In the genomic region with DNA sequence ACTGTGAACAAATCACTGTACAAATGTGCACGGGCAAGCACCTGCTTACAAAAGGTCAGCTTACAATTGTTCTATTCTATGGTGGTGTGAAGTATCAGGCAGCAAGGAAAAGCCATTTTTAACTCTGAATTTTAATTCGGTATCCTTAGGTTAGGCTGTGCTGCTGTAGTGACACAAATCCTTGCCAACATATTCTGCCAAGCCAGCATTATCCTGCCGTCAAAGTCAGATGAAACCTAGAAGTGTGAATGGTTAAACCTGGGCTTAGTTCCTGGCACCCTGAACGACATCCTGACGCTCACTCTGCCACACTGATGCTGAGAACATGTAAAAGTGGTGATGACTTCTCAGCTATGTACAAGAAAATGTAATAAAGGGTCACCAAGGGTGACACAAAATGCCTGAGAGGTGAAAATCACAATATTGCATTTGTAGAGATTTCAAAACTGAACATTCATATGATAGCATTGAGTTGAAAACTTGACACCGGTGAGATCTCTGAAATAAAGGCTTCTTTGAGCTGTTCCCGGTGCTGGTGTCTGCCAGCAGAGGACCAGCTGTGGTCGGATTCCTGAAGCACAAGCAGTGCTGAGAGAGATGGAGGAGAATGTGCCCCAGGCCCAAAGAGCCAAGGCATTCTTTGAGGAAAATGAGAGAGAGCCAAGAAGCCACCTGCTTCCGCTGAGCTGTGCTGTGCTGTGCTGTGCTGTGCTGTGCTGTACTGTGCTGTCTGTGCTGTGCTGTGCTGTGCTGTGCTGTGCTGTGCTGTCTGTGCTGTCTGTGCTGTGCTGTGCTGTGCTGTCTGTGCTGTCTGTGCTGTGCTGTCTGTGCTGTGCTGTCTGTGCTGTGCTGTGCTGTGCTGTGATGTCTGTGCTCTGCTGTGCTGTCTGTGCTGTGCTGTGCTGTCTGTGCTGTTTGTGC, we compare ENCODE assay signal across 9 mouse cellular contexts.
DNase-seq lines count a peak whose midpoint lies in the region; ATAC-seq and TF ChIP-seq lines count a peak whose summit lies in the region.
"Had no signal": no experiment of that assay in that cellular context is flagged by ENCODE, and none has a peak within 500 bp of the region (broad histone marks: within the 10 kb centered on the region; RNA-seq: fewer than 3 reads in every experiment).

No protein-coding gene starts in this region.

- no peak overlapping the region for H3K9ac ChIP-seq in hindbrain, embryonic 11.5 days (ENCODE audit: low read depth, low read length)
- no peak overlapping the region for H3K9ac ChIP-seq in forebrain, embryonic 15.5 days (replicated peaks)
- no peak overlapping the region for H3K9ac ChIP-seq in liver, postnatal 0 days (replicated peaks)

- H3K9me3 ChIP-seq in hindbrain, embryonic 11.5 days (ENCODE audit: control insufficient read depth, low read length), result peaks cover 39% of the 10 kb centered on the region
- peaks cover 68% of the 10 kb centered on the region for H3K9me3 ChIP-seq in hindbrain, embryonic 10.5 days
- peaks cover 49% of the 10 kb centered on the region for H3K9me3 ChIP-seq in G1E (replicated peaks)
- H3K9me3 ChIP-seq in forebrain, embryonic 15.5 days, result peaks cover 41% of the 10 kb centered on the region
- peaks cover 30% of the 10 kb centered on the region for H3K9me3 ChIP-seq in liver, postnatal 0 days (ENCODE audit: low read length)

- no peak for TF ChIP-seq CTCF in G1E (IDR thresholded peaks at IDR 0.05; ENCODE audit: low read depth, low read length)
- TF ChIP-seq CTCF in liver, postnatal 0 days (IDR thresholded peaks at IDR 0.05; ENCODE audit: low read depth), result no peak
- TF ChIP-seq CTCF in cerebellum, adult 2 months (IDR thresholded peaks at IDR 0.05; ENCODE audit: borderline replicate concordance, insufficient read depth, low read depth, low read length), result no peak

- ATAC-seq in hindbrain, embryonic 11.5 days (ENCODE audit: low FRiP score), result peak; percentile 76
- peak; percentile 18; the same call in 1 of the 2 replicates for ATAC-seq in G1E (ENCODE audit: extremely low read depth, insufficient number of reproducible peaks, low FRiP score, poor library complexity, severe bottlenecking)
- ATAC-seq in forebrain, embryonic 15.5 days (replicated peaks), result peak; percentile 62
- peak; percentile 43 for ATAC-seq in liver, postnatal 0 days

- no peak overlapping the region for H3K27ac ChIP-seq in hindbrain, embryonic 11.5 days (ENCODE audit: low read depth, low read length)
- no peak overlapping the region for H3K27ac ChIP-seq in hindbrain, embryonic 10.5 days
- H3K27ac ChIP-seq in forebrain, embryonic 15.5 days (replicated peaks), result 0 out of 2 replicates have a peak overlapping the region, but pooled peaks have one; percentile 4
- H3K27ac ChIP-seq in liver, postnatal 0 days (ENCODE audit: low read depth), result no peak overlapping the region
- no peak overlapping the region for H3K27ac ChIP-seq in cerebellum, adult 2 months (ENCODE audit: insufficient read depth, low read length)

- no peak for DNase-seq in hindbrain, embryonic 11.5 days (ENCODE audit: low spot score)
- no peak for DNase-seq in hindbrain, embryonic 10.5 days (ENCODE audit: low spot score)
- no peak for DNase-seq in G1E (ENCODE audit: low spot score)
- no peak for DNase-seq in liver, postnatal 0 days
- DNase-seq in adrenal gland, postnatal 25 days, result no peak
- DNase-seq in cerebellum, adult 2 months, result no peak
- DNase-seq in thymus, postnatal 0 days (ENCODE audit: low spot score), result no peak
- DNase-seq: embryo, embryonic 11 days had no signal

- WGBS in hindbrain, embryonic 11.5 days, result 68% methylated on average over 9 of the region's 9 CpGs
- 70% methylated on average over 9 of the region's 9 CpGs for WGBS in hindbrain, embryonic 10.5 days
- WGBS in forebrain, embryonic 15.5 days, result 55% methylated on average over 9 of the region's 9 CpGs
- 64% methylated on average over 9 of the region's 9 CpGs for WGBS in liver, postnatal 0 days (ENCODE audit: insufficient replicate concordance)
- WGBS in cerebellum, adult 2 months, result 51% methylated on average over 9 of the region's 9 CpGs

- H3K4me3 ChIP-seq in hindbrain, embryonic 11.5 days (ENCODE audit: low read depth, low read length), result no peak overlapping the region
- no peak overlapping the region for H3K4me3 ChIP-seq in hindbrain, embryonic 10.5 days
- H3K4me3 ChIP-seq in G1E (ENCODE audit: low read depth, low read length), result no peak overlapping the region
- no peak overlapping the region for H3K4me3 ChIP-seq in forebrain, embryonic 15.5 days
- no peak overlapping the region for H3K4me3 ChIP-seq in liver, postnatal 0 days (ENCODE audit: low read depth, low read length)
- H3K4me3 ChIP-seq in cerebellum, adult 2 months (replicated peaks; ENCODE audit: insufficient read depth, low read depth, low read length), result no peak overlapping the region

- H3K4me1 ChIP-seq in hindbrain, embryonic 11.5 days (replicated peaks; ENCODE audit: control insufficient read depth, insufficient read depth, low read length), result no peaks in the 10 kb centered on the region
- H3K4me1 ChIP-seq in hindbrain, embryonic 10.5 days (replicated peaks), result no peaks in the 10 kb centered on the region
- H3K4me1 ChIP-seq in G1E (ENCODE audit: insufficient read depth, low read depth, low read length), result no peaks in the 10 kb centered on the region; the same call in 1 of the 2 replicates
- H3K4me1 ChIP-seq in forebrain, embryonic 15.5 days, result no peaks in the 10 kb centered on the region
- no peaks in the 10 kb centered on the region for H3K4me1 ChIP-seq in liver, postnatal 0 days (ENCODE audit: insufficient read depth)
- no peaks in the 10 kb centered on the region for H3K4me1 ChIP-seq in cerebellum, adult 2 months (ENCODE audit: control insufficient read depth, insufficient read depth, low read length)

- H3K4me2 ChIP-seq in hindbrain, embryonic 11.5 days (replicated peaks; ENCODE audit: low read depth, low read length), result no peak overlapping the region
- no peak overlapping the region for H3K4me2 ChIP-seq in forebrain, embryonic 15.5 days (replicated peaks)
- H3K4me2 ChIP-seq in liver, postnatal 0 days (ENCODE audit: low read depth, low read length), result no peak overlapping the region

- TF ChIP-seq POLR2A in cerebellum, adult 2 months (IDR thresholded peaks at IDR 0.05; ENCODE audit: borderline replicate concordance, insufficient read depth, low read length), result no peak

- H3K27me3 ChIP-seq in hindbrain, embryonic 11.5 days (ENCODE audit: control insufficient read depth, insufficient read depth, low read length), result no peaks in the 10 kb centered on the region
- no peaks in the 10 kb centered on the region for H3K27me3 ChIP-seq in hindbrain, embryonic 10.5 days (ENCODE audit: insufficient read depth, poor library complexity, severe bottlenecking)
- H3K27me3 ChIP-seq in G1E (ENCODE audit: insufficient read depth, low read length), result peaks cover 3% of the 10 kb centered on the region; the same call in 1 of the 2 replicates
- H3K27me3 ChIP-seq in forebrain, embryonic 15.5 days, result no peaks in the 10 kb centered on the region
- no peaks in the 10 kb centered on the region for H3K27me3 ChIP-seq in liver, postnatal 0 days (ENCODE audit: insufficient read depth, low read length)
- no peaks in the 10 kb centered on the region for H3K27me3 ChIP-seq in cerebellum, adult 2 months (ENCODE audit: control insufficient read depth, insufficient read depth, low read length)

- no peak for TF ChIP-seq EP300 in liver, postnatal 0 days (IDR thresholded peaks at IDR 0.05; ENCODE audit: low read depth)

- H3K36me3 ChIP-seq in hindbrain, embryonic 11.5 days (ENCODE audit: control insufficient read depth, insufficient read depth, low read length), result no peaks in the 10 kb centered on the region
- H3K36me3 ChIP-seq in hindbrain, embryonic 10.5 days, result no peaks in the 10 kb centered on the region
- no peaks in the 10 kb centered on the region for H3K36me3 ChIP-seq in G1E (replicated peaks)
- H3K36me3 ChIP-seq in forebrain, embryonic 15.5 days, result no peaks in the 10 kb centered on the region
- H3K36me3 ChIP-seq in liver, postnatal 0 days (replicated peaks; ENCODE audit: insufficient read depth, low read length), result no peaks in the 10 kb centered on the region

Comparison
In these comparisons a context has a peak if more than half of its experiments do, and no peak if none do; other contexts are left out.
1. ATAC-seq: peak in every context shown above with its lines; median percentile 76 in hindbrain, embryonic 11.5 days; 62 in forebrain, embryonic 15.5 days; 43 in liver, postnatal 0 days; 18 in G1E.